Mouse (Mus musculus) brain, embryonic 14.5 days (tissue): Measurements from ENCODE around the gene Scfd2. TPM values are rescaled to one million over a fixed set of nuclear protein-coding genes. Genes with fewer than 3 reads are reported as not detected.

ENCODE experiments used
- DNase-seq: peaks from one replicate; pipeline ENCODE4 v3.0.0-alpha.2; 2011; ENCODE audit warnings: low read depth
- CTCF ChIP-seq: fragments of 200-500 bp; IDR thresholded peaks from 2 replicates; pipeline ENCODE4 v1.5.1; 2012; ENCODE audit warnings: inconsistent platforms, mild to moderate bottlenecking, moderate library complexity, borderline replicate concordance; ENCODE audit not compliant: insufficient read depth, insufficient read length; ENCODE audit errors: extremely low read depth
- POLR2A ChIP-seq: fragments of 200-500 bp; IDR thresholded peaks from 2 replicates; pipeline ENCODE4 v1.6.1; 2012; ENCODE audit warnings: mild to moderate bottlenecking, inconsistent platforms, borderline replicate concordance; ENCODE audit not compliant: poor library complexity, insufficient read depth, insufficient read length, severe bottlenecking; ENCODE audit errors: extremely low read depth
- polyA plus RNA-seq: library from polyadenylated mRNA; depleted of rRNA; stranded (reverse); fragments of >200 nt; gene quantifications from 2 replicates; pipeline ENCODE4 v1.2.3, GENCODE M21; 2012

Scfd2 gene
- polyA plus RNA-seq, 1 experiment: 15.4 TPM

DNA sequence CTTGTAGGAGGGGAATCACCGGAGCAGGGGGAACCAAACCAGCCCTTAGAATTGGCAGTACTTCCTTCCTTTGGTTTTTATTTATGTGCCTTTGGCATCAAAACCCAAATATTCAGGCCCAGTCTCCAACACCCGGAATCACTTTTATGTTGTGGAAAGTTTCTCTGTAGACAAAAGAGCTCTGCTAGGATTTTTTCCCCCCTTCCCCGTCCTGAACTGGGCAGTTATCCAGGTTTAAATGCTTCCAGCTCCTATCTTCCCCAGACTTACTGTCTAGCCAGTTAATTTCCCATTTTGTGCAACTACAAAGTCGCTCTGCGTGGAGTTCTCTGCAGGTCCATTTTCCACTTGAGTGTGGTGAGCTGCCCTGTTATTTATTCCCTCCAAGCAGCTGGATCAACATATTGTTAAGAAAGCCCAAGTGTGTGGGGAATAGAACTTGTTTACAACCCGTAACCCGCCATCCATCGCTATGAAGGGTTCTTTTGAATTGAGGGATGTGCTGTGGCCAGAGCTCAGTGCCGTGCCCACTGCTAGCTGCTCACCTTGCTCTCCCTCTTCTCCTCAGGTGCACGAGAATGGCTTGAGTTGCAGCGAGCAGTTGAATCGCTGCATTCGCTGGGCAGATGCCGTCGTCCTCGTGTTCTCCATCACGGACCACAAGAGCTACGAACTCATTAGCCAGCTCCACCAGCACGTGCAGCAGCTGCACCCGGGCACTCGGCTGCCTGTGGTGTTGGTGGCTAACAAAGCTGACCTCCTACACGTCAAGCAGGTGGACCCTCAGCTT is 333.8 kb downstream of the Scfd2 start:
- DNase-seq: peak; percentile 77
- no peak for TF ChIP-seq CTCF
- TF ChIP-seq POLR2A: no peak

DNA sequence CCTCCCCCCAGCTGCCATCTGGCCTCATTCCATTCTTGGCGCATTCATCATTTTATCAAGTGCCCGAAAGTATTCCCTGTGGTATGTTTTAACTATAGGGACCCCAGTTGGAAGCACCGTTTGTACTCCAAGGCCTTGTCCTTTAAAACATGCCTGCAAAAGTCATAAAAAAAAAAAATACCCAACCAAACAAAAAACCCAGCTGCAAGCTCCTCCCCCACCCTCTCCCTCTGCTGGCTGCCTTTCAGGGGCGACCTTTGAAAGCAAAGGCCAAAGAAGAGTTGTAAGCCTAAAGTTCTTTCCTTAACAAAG is 335.3 kb downstream of the Scfd2 start:
- TF ChIP-seq POLR2A (no peak), CTCF (no peak)
- DNase-seq: peak; percentile 64

GRCm38 (mm10) chr5:74195614-74196306 is 335.8 kb downstream of the Scfd2 start:
- TF ChIP-seq POLR2A (no peak), CTCF (no peak)
- no peak for DNase-seq

GRCm38 (mm10) chr5:74194841-74195613 is 336.5 kb downstream of the Scfd2 start, which contains the start of gene Rasl11b:
Gene Rasl11b, plus strand, starts transcription at chr5:74195286.
- TF ChIP-seq POLR2A (peak; percentile 39), CTCF (peak; percentile 33; the same call in 1 of the 2 replicates)
- peak; percentile 95 for DNase-seq

DNA sequence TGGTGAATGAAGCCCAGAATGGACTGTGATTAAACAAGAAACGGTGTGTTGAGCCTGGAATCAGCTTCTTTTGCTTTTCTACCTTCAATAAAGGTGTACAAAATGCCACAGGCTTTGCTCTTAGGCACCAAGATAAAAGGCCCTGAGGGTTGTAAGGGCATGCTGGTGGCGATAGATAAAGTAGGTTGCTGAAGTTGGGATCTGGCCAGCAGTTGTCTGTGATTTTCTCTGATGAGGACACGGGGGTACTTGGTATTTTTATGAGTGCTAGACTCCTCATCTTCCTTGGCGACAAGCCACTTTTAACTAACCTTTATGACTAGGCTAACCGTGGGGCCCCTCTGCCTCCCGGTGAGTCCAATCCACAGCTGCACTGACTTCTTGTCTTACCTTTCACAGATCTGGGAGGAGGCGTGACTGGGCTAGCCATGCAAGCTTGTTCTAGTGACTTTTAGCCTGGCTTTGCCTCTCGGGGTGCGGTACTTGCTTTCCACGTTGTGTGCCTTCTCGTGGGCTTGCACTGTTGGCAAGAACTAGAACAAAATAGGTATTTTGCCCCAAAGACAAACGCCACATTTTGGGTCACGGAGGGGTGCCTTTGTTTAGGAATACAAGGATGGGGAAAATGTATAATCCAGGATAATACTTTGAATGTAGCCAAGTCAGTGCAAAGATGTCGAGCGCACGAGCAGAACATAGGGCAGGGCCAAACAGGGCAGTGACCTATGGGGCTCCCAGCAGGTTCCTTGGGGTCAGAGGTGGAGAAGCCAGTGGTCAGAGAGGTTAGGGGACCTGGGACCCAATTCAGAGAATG is 337.3 kb downstream of the Scfd2 start:
- no peak for DNase-seq
- TF ChIP-seq CTCF (no peak), POLR2A (no peak)

GRCm38 (mm10) chr5:74193626-74194025 is 337.9 kb downstream of the Scfd2 start:
- no peak for DNase-seq
- TF ChIP-seq CTCF: no peak
- no peak for TF ChIP-seq POLR2A

DNA sequence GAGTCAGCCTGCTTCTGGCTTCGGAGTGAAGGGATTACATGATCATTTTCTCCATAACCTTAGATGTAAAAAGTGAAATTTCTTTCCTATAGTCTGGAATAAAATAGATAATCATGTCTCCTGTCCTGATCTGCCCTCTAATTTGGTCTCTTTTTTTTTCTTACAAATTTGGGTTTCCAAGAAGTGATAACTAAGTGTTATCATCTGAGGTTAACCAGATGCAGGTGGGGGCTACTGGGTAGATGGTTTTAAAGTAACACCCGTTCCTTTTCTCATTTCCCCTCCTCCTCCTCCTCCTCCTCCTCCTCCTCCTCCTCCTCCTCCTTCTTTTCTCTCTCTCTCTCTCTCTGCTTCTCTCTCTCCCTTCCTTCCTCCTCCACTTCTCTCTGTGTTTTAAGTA is 338.6 kb downstream of the Scfd2 start:
- no peak for DNase-seq
- no peak for TF ChIP-seq POLR2A
- TF ChIP-seq CTCF: no peak

DNA sequence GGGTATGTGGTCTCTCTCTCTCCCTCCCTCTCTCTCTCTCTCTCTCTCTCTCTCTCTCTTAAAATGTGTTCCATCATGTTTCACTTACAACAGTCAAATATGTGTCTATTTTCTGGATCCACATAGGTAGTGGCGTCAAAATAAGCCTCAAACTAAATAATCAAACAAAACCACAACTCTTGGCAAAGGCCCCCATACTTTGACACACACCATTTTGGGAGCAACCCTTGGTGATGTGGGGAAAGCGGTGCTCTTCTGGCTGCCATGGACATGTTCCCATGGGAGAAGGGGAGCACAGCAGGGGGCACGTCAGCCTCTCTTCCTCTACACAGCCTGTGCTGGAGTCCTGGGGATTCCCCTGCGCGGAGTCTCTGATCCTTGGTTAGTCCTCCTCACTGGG is 340.6 kb downstream of the Scfd2 start:
- DNase-seq: no peak
- TF ChIP-seq CTCF: no peak
- no peak for TF ChIP-seq POLR2A

GRCm38 (mm10) chr5:74190161-74190491 is 341.4 kb downstream of the Scfd2 start:
- peak; percentile 43 for DNase-seq
- no peak for TF ChIP-seq CTCF
- TF ChIP-seq POLR2A: no peak

GRCm38 (mm10) chr5:74189484-74190160 is 341.9 kb downstream of the Scfd2 start:
- TF ChIP-seq POLR2A (no peak), CTCF (no peak)
- no peak for DNase-seq

DNA sequence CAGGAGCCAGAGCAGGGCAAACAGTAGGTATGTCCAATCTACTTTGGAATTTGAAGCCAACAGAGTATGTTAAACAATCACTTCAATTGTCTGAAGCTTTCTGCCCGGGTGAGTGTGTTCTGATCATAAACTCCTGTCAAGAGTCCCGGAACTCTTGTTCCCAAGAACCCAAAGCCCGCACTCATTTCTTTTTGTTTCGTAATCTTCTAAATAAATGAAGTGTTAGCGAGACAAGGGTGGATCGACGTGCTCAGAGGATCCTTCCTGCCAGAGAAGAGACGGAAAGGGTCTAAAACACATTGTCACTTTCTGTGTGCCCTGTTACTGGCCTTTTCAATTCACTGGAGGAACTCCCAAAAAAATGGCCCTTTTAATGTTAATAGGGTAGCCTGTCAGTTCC is 342.7 kb downstream of the Scfd2 start:
- TF ChIP-seq POLR2A: no peak
- TF ChIP-seq CTCF: no peak
- DNase-seq: no peak
